Mouse (Mus musculus): Measurements from ENCODE around the gene Itgad.

- no peak for TF ChIP-seq CTCF (IDR thresholded peaks at IDR 0.05; ENCODE audit: borderline replicate concordance, extremely low read depth, insufficient read depth, insufficient read length)
- TF ChIP-seq POLR2A (IDR thresholded peaks at IDR 0.05; ENCODE audit: borderline replicate concordance, extremely low read depth, insufficient read depth, insufficient read length, poor library complexity, severe bottlenecking): no peak
Measured at GRCm38 (mm10) chr7:128240131-128240784, 86.1 kb downstream of the Itgad start.

All from brain, embryonic 14.5 days (tissue).